Mouse (Mus musculus): ENCODE results near the gene Xkr8. TPM values are rescaled to one million over a fixed set of nuclear protein-coding genes. Genes with fewer than 3 reads are reported as not detected.
"Not testable (repeated sequence)": the region's sequence is repeated elsewhere in the genome, so short reads cannot be mapped to it uniquely, and the experiment has no call there.

The Xkr8 gene
- total RNA-seq, 2 experiments from 2014 or later: 1.0 to 1.4 TPM

DNA sequence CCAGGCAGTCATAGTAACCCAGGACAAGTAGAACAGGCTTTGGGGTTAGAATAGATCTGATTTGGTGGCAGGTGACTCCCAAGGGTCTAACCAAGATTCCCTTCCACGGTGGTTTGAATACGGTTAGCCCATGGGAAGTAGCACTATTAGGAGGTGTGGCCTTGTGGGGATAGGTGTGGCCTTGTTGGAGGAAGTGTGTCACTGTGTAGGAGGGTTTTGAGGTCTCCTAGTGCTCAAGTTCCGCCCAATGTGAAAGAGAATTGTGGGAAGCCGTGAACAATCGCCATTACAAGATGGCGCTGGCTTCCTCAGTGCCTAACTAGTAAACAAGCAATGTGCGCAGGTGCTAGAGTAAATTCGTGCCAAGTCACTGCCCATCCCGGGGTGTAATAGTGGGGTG lies 4.8 kb upstream of the Xkr8 start:
- not testable (repeated sequence) for DNase-seq

DNA sequence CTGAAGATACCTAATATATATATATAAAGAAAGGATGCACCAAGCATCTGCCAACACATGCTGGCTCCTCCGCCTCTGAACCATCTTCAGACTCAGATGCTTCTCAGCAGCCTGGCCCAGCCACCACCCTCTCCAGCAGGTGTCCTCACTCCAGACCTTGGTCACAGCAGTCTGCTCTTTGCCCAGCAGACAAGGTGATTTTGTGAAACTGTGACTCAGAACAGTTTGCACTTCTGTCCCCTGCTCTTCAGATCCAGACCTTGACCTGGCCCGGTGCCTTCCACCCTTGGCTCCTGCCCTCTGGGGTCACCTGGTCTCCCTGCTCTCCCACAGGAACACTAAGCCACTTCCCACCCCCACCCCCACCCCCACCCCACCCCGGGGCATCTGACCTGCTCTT lies 3.5 kb upstream of the Xkr8 start:
- no peak for DNase-seq

DNA sequence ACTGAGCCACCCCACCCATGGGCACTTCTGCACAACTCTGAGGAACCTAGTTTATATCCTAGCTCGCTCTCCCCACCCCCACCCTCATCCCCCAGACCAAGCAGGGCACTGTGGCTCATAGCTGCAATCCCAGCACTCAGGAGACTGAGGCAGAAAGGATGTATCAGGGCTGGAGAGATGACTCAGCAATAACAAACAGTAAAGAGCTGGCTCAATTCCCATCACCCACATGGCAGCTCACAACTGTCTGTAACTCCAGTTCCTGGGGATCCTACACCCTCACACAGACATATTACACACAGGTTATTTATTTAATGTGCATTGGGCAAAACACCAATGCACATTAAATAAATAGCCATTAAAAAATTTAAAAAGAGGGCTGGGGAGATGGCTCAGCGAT lies 3.0 kb upstream of the Xkr8 start:
- DNase-seq: no peak

DNA sequence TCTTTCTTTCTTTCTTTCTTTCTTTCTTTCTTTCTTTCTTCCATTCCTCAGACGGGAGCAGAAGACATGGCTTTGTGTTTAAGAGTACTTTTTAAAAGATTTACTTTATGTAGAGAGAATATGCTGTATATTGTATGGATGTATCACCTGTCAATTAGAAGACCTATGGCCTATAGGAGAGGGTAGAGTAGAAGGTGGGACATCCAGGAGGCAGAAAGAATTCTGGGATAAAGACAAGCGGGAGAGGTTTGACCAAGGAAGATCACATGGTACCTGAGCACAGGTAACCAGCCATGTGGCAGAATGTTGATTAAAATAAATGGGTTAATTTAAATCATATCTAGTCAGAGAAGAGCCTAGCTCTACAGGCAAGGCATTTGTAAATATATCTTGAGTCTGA lies 2.4 kb upstream of the Xkr8 start:
- DNase-seq: no peak

DNA sequence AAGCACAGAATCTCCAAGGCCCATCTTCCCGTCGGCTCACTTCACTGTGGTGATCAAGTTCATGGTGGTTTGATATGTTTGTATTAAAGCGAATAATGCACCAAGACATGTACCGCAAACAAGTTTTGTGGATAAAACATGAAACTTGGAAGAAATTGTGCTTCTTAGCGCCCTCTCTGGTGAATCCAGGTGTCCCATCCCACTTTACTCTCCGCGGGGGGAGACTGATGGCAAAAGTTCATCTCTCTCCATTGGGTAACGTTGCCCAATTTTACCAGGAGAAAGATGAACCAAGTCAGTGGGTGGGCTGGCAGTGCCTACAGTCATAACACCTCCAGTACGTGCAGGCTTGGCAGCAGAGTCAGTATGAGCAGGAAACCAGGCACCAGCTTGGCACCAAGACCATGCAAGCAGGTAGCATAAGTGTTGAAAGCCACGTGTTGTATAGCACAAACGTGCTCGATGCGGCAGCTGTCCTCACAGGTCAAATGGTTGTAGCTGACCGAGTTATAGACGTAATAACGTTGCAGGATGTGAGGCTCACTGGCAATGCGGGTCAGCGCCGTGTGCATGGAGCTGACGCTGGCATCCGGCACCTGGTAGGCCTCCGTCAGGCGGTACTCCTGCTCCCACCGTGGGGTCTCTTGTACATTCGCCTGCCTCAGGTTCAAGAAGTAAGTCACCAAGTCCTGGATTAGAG lies 875 bp upstream of the Xkr8 start:
- no peak for DNase-seq

DNA sequence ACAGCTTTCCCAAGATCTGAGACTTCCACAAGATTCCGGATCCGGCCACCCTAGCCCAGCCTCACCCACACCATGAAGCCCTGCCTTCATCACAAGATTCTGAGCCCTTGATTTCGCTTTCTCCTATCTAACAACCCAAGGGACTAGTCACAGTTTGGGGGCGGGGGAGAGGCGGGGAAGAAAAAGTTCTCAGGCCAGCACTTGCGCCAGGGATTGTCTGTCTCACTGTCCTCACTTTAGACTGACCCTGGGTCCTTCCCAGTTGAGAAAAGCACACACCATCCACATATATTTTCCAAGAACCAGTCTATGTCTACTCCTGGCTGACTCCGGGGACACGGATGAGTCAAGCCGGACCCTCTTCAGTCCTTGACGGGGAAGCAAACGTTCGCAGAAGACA lies 730 bp downstream of the Xkr8 start:
- no peak for DNase-seq

DNA sequence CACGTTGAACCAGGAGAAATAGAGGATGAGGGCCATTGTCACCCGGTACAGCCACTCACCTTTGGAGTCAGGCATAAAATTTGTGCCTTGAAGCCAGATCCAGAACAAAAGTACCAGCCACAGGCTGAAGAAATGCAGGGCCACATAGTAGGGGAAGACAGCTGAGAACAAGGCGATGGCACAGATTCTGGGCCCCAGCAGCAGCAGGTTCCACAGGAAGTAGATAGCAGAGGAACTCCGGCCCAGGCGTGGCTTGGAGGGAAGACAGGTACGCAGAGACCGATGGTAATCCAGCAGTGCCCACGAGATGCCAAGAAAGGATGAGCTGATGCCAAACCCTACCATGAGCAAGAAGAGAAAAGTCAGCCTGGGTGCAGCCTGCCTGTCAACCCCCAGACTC lies 4.1 kb downstream of the Xkr8 start:
- DNase-seq: no peak

DNA sequence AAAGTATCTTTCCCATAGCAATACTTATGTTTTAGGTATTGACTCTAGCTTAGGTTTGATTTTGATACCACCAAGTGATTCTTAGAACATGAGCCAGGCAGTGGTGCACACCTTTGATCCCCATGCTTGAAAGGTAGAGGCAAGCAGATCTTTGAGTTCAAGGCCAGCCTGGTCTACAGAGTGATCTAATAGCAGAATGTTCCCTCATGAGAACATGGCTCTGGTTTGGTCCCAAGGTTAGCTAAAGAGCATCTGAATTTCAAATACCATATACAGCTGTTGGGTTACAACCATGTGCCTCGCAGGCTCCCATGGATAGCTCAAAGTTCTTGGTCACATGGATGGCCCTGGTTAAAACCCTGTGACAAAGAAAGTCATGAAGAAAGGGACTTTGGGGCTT lies 14.1 kb downstream of the Xkr8 start:
- DNase-seq: no peak

DNA sequence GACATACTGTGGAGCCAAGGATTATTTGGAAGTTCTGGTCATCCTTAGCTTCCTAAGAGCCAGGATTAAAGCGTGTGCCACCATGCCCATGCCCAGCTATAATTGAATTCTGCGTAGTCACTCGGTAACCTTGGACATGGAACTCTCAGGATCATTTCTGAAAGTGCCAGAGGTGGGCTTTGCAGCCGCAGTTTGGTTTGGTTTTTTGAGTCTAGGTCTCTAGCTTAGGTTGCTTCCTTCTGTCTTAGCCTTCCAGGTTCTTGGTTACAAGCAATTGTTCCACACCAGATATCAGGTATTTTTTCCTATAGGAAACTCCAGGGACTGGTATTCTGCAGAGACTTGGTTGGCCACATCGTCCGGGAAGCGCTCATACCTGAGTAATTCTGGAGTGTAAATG lies 19.2 kb downstream of the Xkr8 start:
- no peak for DNase-seq

DNA sequence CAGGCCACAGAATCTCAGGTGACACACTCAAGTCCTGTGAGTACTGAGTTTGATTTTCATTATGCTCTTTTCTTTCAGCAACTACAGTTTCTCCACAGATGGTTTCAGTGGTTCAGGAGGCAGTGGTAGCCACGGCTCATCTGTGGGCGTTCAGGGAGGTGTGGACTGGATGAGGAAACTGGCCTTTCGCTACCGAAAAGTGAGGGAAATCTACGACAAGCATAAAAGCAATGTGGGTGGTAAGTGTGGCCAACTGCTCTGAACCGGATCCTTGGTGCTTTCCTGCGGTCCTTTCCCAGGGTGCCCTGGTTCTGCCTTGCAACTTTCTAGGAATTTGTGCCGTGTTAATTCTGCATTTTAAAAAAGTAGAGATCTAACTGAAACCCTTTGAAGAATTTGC lies 25.5 kb downstream of the Xkr8 start:
- no peak for DNase-seq

DNA sequence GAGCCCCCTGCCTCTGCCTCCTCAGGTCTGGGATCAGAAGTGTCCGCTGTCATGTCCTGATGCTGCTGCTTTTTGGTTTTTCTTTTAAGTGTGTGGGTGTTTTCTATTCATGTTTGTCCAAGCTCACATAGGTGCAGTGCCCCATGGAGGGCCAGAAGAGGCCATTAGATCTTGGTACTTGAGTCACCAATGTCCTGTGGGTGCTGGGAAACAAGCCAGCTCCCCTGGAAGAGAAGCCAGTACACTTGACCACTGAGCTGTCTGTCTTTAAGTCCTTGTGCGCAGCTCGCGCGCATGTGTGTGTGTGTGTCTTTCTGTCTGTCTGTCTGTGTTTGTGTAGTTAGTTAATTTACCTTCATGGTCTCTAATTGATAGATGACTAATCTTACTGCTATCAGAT lies 30.3 kb downstream of the Xkr8 start:
- no peak for DNase-seq

DNA sequence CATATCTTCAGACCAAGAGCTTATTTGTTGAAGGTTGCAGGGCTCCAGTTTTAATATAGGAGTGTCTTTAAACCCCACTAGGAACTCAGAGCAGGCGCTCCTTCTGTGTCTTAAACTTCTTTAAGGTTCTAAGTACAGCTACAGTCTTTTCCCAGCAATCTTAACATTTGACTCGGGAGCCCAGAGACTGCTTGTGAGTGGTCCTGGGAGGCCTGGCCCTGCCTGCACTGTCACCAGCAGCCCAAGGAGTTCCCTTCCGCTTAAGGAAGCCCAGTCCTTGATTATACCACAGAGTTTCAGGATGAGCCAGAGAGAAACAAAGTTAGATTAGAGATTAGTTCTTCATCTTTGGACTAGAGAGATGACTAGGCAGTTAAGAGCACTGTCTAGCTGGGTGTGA lies 39.0 kb downstream of the Xkr8 start:
- no peak for DNase-seq

DNA sequence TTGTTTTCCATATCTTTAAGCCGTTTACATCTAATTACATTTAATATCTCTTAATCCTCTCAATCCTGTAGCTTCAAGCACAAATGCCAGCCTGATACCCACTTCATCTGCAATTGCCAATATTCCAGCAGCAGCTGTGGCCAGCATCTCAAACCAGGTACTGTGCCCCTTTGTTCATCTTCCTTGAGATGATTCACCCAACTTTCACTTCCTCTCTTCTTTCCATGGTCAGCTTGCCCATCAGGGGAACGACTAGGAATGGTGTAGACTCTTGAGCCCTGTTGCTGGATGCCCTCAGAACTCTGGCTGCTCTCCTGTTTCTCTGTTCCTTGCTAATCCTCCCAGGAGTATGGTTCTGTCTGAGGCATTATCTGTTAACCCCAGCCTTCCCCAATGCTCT lies 42.7 kb downstream of the Xkr8 start:
- no peak for DNase-seq

DNA sequence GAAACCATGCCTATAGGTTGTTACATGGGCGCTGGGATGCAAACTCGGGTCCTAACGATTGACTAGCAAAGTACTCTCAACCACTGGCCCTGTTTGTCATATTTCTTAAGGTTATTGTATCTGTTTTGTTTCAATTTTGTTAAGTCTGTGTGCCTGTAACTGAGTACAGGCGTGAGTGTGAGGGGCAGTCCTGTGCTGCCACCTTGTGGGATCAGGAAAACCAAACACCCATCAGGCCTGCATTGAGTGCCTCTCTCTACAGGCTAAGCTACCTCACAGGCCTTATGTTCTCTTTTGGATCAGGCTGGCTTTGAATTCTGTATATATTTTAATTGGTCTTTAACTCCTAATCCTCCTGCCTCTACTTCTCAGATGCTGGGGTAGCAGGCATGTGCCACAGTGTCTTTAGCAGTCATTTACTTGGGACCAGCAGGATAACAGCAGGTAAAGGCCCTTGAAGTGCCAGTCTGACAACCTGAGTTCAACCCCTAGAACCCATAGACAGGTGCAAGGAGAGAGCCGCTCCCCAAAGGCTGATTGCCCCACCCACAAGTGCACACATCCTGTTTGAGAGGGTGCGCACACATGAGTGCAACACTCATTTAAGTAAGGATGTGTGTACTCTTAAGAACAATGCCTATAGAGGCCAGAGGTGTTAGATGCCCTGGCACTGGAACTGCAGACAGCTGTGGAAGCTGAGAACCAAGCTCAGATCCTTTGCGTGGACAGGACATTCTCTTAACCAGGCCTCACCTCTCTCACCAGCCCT lies 55.4 kb downstream of the Xkr8 start:
- no peak for DNase-seq

Other genes starting within 250 kb of the Xkr8 start
- 1 to 10 TPM; 1.9 to 2.3 TPM for gene Sesn2, start 222.0 kb downstream of the Xkr8 start, total RNA-seq (2021)
- 10 to 100 TPM; 46.3 to 58.5 TPM for gene Atpif1, start 198.9 kb downstream of the Xkr8 start, total RNA-seq (2021)
- gene Dnajc8, start 197.0 kb downstream of the Xkr8 start, total RNA-seq (2021): 10 to 100 TPM; 43.5 to 44.5 TPM
- 1 to 10 TPM; 1.0 to 1.1 TPM for gene Ptafr, start 168.5 kb downstream of the Xkr8 start, total RNA-seq (2021)
- gene Eya3, start 93.6 kb downstream of the Xkr8 start, total RNA-seq (2021): 10 to 100 TPM; 11.1 to 11.5 TPM
- gene Smpdl3b, start 24.7 kb upstream of the Xkr8 start, total RNA-seq (2021): 1 to 10 TPM in 1 of 2 experiments, under 1 TPM in 1; 0.59 to 1.0 TPM
- 10 to 100 TPM; 11.2 to 12.4 TPM for gene Rpa2, start 35.8 kb upstream of the Xkr8 start, total RNA-seq (2021)
- gene Themis2, start 63.8 kb upstream of the Xkr8 start, total RNA-seq (2021): 1 to 10 TPM in 1 of 2 experiments, under 1 TPM in 1; 0.69 to 1.2 TPM
- 10 to 100 TPM; 13.1 to 13.5 TPM for gene Ppp1r8, start 110.6 kb upstream of the Xkr8 start, total RNA-seq (2021)
- gene Stx12, start 152.0 kb upstream of the Xkr8 start, total RNA-seq (2021): 10 to 100 TPM; 20.7 to 23.3 TPM
- 10 to 100 TPM; 19.8 to 23.0 TPM for gene Fam76a, start 190.0 kb upstream of the Xkr8 start, total RNA-seq (2021)
- gene Fgr, start 241.5 kb upstream of the Xkr8 start, total RNA-seq (2021): under 1 TPM in 1 of 2 experiments, not detected in 1; 0.43 TPM